Mouse (Mus musculus) small intestine, adult 2 months (tissue): ENCODE data around the gene E2f7.

ENCODE experiments used
- CTCF ChIP-seq: fragments of 200-500 bp; IDR thresholded peaks from 2 replicates; pipeline ENCODE4 v1.5.1; 2012; ENCODE audit warnings: low read depth, mild to moderate bottlenecking, control low read depth, inconsistent platforms, low read length, moderate library complexity, mixed read lengths; ENCODE audit not compliant: insufficient replicate concordance, insufficient read length; ENCODE audit errors: extremely low read depth
- POLR2A ChIP-seq: fragments of 200-500 bp; IDR thresholded peaks from 2 replicates; pipeline ENCODE4 v1.6.1; 2012; ENCODE audit warnings: low read depth, mild to moderate bottlenecking, control low read depth, inconsistent platforms, low read length, moderate library complexity

DNA sequence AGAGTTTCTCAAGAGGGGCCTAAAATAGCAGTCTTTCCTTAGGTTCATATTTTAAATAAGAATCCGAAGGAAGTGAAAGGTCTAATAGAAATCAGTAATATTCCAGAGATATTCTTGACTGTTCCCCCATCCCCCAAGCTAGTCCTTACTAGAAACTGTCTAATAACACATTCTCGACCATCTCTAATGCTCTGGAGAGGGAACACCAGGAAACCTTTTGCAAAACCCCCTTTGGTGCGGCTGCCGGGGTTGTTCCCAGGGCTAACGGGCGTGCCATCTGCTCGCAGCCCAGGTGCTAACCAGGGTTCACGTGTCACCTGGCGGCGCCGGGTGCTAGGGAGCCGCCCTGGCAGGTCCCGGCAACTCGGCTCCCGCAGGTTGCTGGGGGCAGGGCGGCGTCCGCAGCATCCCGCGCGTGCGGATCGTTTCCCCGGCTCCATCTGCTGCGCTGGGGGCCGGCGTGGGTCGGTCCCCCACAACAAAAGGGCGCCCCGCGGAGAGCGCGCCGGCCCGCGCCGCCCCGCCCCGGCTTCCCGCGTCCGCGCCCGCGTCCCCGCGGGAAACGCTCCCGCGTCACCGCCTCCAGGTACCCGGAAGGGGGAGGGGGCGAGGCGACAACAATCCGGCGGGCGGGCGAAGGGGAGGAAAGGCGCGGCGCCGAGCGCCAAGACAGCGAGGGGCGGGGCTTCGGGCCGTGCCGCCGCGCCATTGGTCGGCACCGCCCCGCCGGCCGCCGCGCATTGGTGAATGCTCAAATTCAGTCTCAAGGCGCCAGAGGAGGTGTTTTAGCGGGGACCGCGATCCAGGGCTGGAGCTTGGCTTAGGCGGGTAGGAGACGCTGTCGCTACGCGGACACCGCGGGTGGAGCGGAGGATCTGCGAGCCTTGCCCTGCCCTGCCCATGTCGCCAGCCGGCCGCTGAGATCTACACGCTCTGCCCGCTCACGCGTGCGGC lies at the start of gene E2f7:
- TF ChIP-seq POLR2A, result no peak
- TF ChIP-seq CTCF, result no peak
